Mouse (Mus musculus) forebrain, embryonic 11.5 days (tissue): ENCODE data around the gene Asl. TPM values are rescaled to one million over a fixed set of nuclear protein-coding genes. Genes with fewer than 3 reads are reported as not detected.

Experiments
- ATAC-seq: fragments of 200-750 bp; cut with Nextera tagmentation; replicated peaks from 2 replicates; pipeline ENCODE4 v1.8.0; 2017; ENCODE audit warnings: moderate TSS enrichment; ENCODE audit not compliant: low FRiP score
- DNase-seq: peaks from one replicate; pipeline ENCODE4 v3.0.0-alpha.2; 2017; ENCODE audit warnings: low spot score
- H3K27ac ChIP-seq: fragments of 300-500 bp; sonication (generic); 2 replicates; pipeline ENCODE4 v1.5.1; 2014; ENCODE audit warnings: low read depth, low read length
- H3K27me3 ChIP-seq: fragments of 300-500 bp; sonication (generic); 2 replicates; pipeline ENCODE4 v1.6.1; 2014; ENCODE audit warnings: mild to moderate bottlenecking, low read length, mixed read lengths; ENCODE audit not compliant: control insufficient read depth, insufficient read depth
- H3K36me3 ChIP-seq: fragments of 300-500 bp; sonication (generic); 2 replicates; pipeline ENCODE4 v1.6.1; 2014; ENCODE audit warnings: mild to moderate bottlenecking, low read length, moderate library complexity, mixed read lengths; ENCODE audit not compliant: control insufficient read depth, insufficient read depth
- H3K4me1 ChIP-seq: fragments of 300-500 bp; sonication (generic); replicated peaks from 2 replicates; pipeline ENCODE4 v1.6.1; 2014; ENCODE audit warnings: low read length, mixed read lengths; ENCODE audit not compliant: control insufficient read depth, insufficient read depth
- H3K4me2 ChIP-seq: fragments of 300-500 bp; sonication (generic); 2 replicates; pipeline ENCODE4 v1.6.1; 2014; ENCODE audit warnings: low read depth, mild to moderate bottlenecking, low read length, moderate library complexity, mixed read lengths; ENCODE audit not compliant: severe bottlenecking
- H3K4me3 ChIP-seq: fragments of 300-500 bp; sonication (generic); 2 replicates; pipeline ENCODE4 v1.5.1; 2014; ENCODE audit warnings: low read depth, low read length
- H3K9ac ChIP-seq: fragments of 300-500 bp; sonication (generic); 2 replicates; pipeline ENCODE4 v1.6.1; 2014; ENCODE audit warnings: low read length
- H3K9me3 ChIP-seq: fragments of 300-500 bp; sonication (generic); 2 replicates; pipeline ENCODE4 v1.6.1; 2016; ENCODE audit warnings: low read length, mixed read lengths; ENCODE audit not compliant: control insufficient read depth
- WGBS: fragments of 180-500 bp; shearing (Covaris S2); extraction: QIAGEN DNeasy Blood & Tissue Kit; methylation state at CpG from one replicate; pipeline ENCODE4 v1.1.7; 2014; 5-methylcytosine and 5-hydroxymethylcytosine counted together
- polyA plus RNA-seq: library from polyadenylated mRNA; unstranded; fragments of >200 nt; fragmentation: Nextera tagmentation; extraction: Ambion mirVana; gene quantifications from 2 replicates; pipeline ENCODE4 v1.2.1, GENCODE M21; 2014

The Asl gene
- polyA plus RNA-seq, 1 experiment from 2014 or later, result 27.0 TPM

DNA sequence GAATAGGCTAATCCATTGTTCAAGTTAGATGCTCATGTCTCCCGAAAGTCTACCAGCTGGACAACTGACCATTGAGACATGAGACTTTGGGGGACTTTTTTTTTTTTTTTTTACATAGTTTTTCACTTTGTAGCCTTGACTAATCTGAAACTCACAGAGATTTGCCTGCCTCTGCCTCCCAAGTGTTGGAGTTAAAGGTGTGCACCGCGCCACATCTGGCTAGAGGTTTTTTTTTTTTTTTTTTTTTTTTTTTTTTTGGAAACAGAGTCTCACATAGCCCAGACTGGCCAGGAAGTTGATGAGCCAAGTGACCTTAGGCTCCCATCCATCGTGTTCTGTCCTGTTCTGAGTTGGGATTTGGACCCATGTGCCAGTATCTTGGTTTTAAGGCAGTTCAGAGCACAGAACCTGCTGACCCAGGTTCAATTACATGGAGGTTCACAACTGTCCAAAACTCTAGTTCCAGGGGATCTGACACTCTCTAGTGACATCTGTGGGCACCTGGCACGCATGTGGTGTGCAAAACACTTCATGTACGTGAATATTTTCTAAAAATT, 20.9 kb downstream of the Asl start:
- WGBS, result 84% methylated on average over 6 of the region's 6 CpGs
- Histone ChIP-seq H3K4me1 (no peaks in the 10 kb centered on the region), H3K4me3 (no peak overlapping the region), H3K9me3 (peaks cover 4% of the 10 kb centered on the region), H3K36me3 (peaks cover 5% of the 10 kb centered on the region; the same call in 1 of the 2 replicates), H3K4me2 (no peak overlapping the region), H3K27ac (no peak overlapping the region), H3K27me3 (no peaks in the 10 kb centered on the region), H3K9ac (no peak overlapping the region)
- ATAC-seq (no peak), DNase-seq (no peak)

DNA sequence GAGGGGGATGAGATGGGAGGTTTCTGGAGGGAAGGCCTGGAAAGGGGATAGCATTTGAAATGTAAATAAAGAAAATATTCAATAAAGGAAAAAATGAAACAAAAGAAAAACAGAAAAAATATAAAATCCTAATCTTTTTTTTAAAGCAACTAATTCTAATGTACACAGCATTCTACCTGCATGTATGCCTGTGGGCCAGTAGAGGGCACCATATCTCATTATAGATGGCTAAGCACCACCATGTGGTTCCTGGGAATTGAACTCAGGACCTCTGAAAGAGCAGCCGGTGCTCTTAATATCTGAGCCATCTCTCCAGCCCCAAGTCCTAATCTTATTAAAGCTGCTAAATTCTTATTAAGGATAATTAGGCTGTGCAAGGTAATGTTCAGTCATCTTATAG, 21.7 kb downstream of the Asl start:
- ATAC-seq (no peak), DNase-seq (no peak)
- WGBS, result 90% methylated on average over 1 of the region's 1 CpGs

DNA sequence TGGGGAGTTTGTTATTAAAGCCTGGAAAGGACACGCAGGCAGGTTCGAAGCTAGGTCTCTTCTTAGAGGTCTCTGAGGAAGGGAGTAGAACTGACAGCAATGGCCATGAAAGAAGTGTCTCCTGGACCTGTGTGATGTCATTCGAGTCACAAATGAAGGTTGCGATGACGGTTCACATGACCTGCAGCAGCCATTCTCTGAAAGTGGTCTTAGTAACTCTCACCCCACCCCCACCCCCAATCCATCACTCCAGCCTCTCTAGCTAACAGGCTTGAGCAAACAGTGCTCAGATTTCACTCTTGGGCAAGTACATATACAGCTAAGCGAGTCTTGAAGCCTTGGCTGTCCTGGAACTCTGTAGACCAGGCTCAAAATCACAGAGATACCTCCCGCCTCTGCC, 25.8 kb downstream of the Asl start:
- peak overlapping the region; percentile 72 for H3K9ac ChIP-seq
- H3K4me2 ChIP-seq, result peak overlapping the region; percentile 84; the same call in 1 of the 2 replicates
- H3K27me3 ChIP-seq, result no peaks in the 10 kb centered on the region
- no peak overlapping the region for H3K27ac ChIP-seq
- H3K4me1 ChIP-seq, result peaks cover 5% of the 10 kb centered on the region; the same call in 1 of the 2 replicates
- ATAC-seq, result no peak; the same call in 1 of the 2 replicates
- no peaks in the 10 kb centered on the region for H3K36me3 ChIP-seq
- H3K9me3 ChIP-seq, result no peaks in the 10 kb centered on the region; the same call in 1 of the 2 replicates
- H3K4me3 ChIP-seq, result no peak overlapping the region; the same call in 1 of the 2 replicates
- DNase-seq, result no peak
- 79% methylated on average over 7 of the region's 7 CpGs for WGBS

More for the DNA sequence above, 21.7 kb downstream of the Asl start:
- Histone ChIP-seq H3K4me3 (no peak overlapping the region), H3K36me3 (peaks cover 5% of the 10 kb centered on the region; the same call in 1 of the 2 replicates), H3K27ac (no peak overlapping the region), H3K4me2 (no peak overlapping the region), H3K9me3 (peaks cover 4% of the 10 kb centered on the region), H3K27me3 (no peaks in the 10 kb centered on the region), H3K4me1 (peaks cover 5% of the 10 kb centered on the region; the same call in 1 of the 2 replicates), H3K9ac (no peak overlapping the region)

DNA sequence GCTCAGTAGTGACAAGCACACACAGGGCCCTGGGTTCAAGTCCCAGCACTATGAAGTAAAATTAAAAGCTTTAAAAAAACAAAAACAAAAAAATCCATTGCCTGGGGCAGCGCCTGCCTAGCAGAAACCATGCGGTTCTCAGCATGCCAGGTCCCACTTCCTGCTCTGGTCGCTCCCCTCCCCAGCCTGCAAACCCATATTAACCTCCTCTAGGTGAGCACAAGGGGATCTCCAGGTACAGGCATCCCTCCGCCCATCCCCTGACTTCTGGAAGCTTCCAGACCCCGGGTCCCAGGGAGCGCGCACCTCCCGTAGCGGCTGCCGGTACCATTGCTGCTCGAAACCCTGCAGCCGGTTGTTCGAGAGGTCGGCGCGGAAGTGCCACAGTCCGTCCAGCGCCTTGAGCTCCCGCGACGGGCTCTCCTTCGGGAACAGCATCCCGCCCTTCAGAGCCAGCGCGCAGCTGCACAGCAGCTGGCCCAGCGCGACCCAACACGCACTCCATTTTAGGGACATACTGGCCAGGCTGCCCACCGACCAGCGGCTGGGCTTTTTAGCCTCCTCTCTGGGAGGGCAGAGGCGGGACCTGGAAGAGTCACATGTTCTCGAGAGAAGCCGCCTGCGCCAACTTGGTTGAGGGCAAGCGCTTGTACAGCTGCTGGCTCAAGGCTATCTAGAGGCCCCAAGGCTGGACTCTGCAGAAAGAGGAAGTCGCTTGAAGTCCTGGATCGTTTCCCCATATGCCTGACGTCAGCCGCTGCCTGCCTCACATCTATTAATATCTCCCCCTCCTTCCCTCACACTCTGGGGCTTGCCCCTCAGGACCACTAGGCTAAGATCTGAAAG, 26.5 kb downstream of the Asl start, which contains the start of gene Gusb:
TSS of gene Gusb (minus strand) at position 749 of the 846 bp plus-strand sequence.
- ATAC-seq (peak; percentile 83), DNase-seq (peak; percentile 85)
- H3K36me3 ChIP-seq, result no peaks in the 10 kb centered on the region
- peak within 1 kb of the TSS; percentile 54 for H3K4me3 ChIP-seq
- no peaks in the 10 kb centered on the region for H3K27me3 ChIP-seq
- no peak within 1 kb of the TSS for H3K27ac ChIP-seq
- peak within 1 kb of the TSS; percentile 72 for H3K9ac ChIP-seq
- 2% methylated on average over 39 of the region's 39 CpGs for WGBS
- H3K9me3 ChIP-seq, result no peaks in the 10 kb centered on the region; the same call in 1 of the 2 replicates
- H3K4me1 ChIP-seq, result peaks cover 5% of the 10 kb centered on the region; the same call in 1 of the 2 replicates
- peak within 1 kb of the TSS; percentile 84 for H3K4me2 ChIP-seq

DNA sequence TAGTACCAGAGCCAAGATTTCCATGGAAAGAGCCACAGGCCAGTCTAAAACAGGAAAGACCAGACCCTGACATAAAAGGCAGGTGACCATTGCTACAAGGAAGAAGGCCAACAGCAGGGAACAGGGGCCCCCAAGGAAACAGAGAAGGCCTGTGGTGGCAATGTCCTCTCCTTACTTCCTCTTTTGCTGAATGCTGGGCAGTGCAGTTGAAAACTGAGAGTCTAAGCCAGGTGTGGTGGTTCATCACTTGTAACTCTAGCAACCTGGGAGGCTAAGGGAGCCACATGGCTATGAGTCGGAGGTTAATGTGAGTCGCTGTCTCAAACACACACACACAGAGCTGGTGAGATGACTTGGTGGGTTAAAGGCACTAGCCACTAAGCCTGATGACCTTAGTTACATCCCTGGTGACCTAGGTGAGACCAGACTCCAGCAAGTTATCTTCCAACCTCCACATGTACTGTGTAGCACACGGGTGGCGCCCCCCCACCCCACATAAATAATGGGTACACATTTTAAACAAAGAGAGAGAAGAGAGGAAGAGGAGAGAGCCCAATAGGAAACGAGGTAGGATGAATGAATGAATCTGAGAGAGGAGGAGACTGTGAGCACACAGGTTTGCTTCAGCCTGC, 27.6 kb downstream of the Asl start:
- ATAC-seq (no peak), DNase-seq (no peak)
- H3K4me2 ChIP-seq, result no peak overlapping the region
- 77% methylated on average over 5 of the region's 5 CpGs for WGBS
- peaks cover 5% of the 10 kb centered on the region; the same call in 1 of the 2 replicates for H3K4me1 ChIP-seq
- H3K27me3 ChIP-seq, result no peaks in the 10 kb centered on the region
- H3K4me3 ChIP-seq, result no peak overlapping the region
- no peak overlapping the region for H3K9ac ChIP-seq
- H3K27ac ChIP-seq, result no peak overlapping the region
- no peaks in the 10 kb centered on the region for H3K36me3 ChIP-seq
- no peaks in the 10 kb centered on the region; the same call in 1 of the 2 replicates for H3K9me3 ChIP-seq

DNA sequence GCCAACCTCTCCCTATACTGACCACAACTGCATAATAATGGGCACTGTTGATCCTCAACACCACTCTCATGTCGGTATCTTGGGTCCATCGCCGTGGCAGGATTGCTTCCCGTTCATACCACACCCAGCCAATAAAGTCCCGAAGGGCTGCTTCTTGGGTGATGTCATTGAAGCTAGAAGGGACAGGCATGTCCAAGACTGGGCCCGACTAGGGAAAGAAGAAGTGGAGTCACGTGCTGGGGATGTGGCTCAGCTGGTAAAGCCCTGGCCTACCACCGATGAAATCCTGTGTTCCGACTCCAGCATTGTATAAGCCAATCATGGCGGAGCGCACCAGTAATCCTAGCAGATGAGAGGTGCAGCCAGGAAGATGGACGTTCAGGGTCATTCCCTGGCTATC, 28.3 kb downstream of the Asl start:
- Histone ChIP-seq H3K9ac (no peak overlapping the region), H3K36me3 (no peaks in the 10 kb centered on the region), H3K27ac (no peak overlapping the region), H3K4me3 (no peak overlapping the region), H3K9me3 (no peaks in the 10 kb centered on the region; the same call in 1 of the 2 replicates), H3K4me1 (peaks cover 5% of the 10 kb centered on the region; the same call in 1 of the 2 replicates), H3K4me2 (no peak overlapping the region), H3K27me3 (no peaks in the 10 kb centered on the region)
- WGBS, result 91% methylated on average over 12 of the region's 12 CpGs
- DNase-seq (no peak), ATAC-seq (no peak)

DNA sequence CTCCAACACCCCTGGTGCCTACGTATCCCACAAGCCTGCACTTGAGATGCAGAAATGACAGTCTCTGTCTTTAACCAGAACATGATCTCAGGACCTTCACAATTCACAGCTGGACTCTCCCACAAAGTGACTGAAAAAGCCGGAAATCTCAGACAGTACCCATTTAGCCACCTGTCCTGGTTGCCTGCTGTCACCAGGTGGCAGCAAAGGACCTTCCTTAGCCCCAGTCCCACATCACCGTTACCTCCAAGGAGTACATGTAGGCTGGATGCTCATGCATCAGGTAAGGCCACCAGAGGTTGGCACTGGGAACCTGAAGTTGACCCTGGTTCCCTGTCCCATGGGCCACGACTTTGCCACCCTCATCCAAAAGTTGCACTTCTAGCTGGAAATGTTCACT, 29.9 kb downstream of the Asl start:
- Histone ChIP-seq H3K4me1 (peaks cover 5% of the 10 kb centered on the region; the same call in 1 of the 2 replicates), H3K9me3 (no peaks in the 10 kb centered on the region; the same call in 1 of the 2 replicates), H3K9ac (no peak overlapping the region), H3K4me3 (no peak overlapping the region), H3K4me2 (no peak overlapping the region), H3K27ac (no peak overlapping the region), H3K36me3 (no peaks in the 10 kb centered on the region), H3K27me3 (no peaks in the 10 kb centered on the region)
- ATAC-seq (no peak), DNase-seq (peak; percentile 69)
- WGBS, result 45% methylated on average over 4 of the region's 4 CpGs

DNA sequence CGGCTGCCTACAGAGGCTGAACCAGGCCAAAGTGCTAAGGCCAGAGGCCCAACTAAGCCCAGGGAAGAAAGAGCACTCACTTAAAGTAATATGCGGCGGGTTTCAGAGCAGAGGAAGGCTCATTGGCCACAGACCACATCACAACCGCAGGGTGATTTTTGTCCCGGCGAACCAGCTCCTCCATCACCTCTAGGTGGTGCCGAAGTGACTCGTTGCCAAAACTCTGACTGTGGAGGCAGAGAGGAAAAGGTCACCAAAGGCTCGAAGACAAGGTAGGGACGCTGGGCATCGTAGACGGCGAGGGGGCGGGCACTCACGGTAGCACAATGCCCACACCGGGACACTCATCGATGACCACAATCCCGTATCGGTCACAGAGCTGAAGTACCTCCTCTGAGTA, 31.3 kb downstream of the Asl start:
- 73% methylated on average over 19 of the region's 19 CpGs for WGBS
- no peaks in the 10 kb centered on the region for H3K9me3 ChIP-seq
- no peak for DNase-seq

More for the DNA sequence above, 31.3 kb downstream of the Asl start:
- Histone ChIP-seq H3K4me2 (no peak overlapping the region), H3K4me1 (peaks cover 4% of the 10 kb centered on the region; the same call in 1 of the 2 replicates), H3K36me3 (no peaks in the 10 kb centered on the region), H3K4me3 (no peak overlapping the region), H3K27me3 (no peaks in the 10 kb centered on the region), H3K27ac (no peak overlapping the region), H3K9ac (no peak overlapping the region)
- ATAC-seq, result no peak
